Mouse (Mus musculus) C2C12 (cell line): ENCODE measurements around the gene Ttf1. TPM values are rescaled to one million over a fixed set of nuclear protein-coding genes. Genes with fewer than 3 reads are reported as not detected.
"Not testable (repeated sequence)": the region's sequence is repeated elsewhere in the genome, so short reads cannot be mapped to it uniquely, and the experiment has no call there.

Source experiments
- H3K27me3 ChIP-seq: one replicate; pipeline ENCODE4 v1.6.1; 2011; ENCODE audit not compliant: control insufficient read depth, insufficient read depth, insufficient read length
- H3K36me3 ChIP-seq: one replicate; pipeline ENCODE4 v1.6.1; 2011; ENCODE audit not compliant: control insufficient read depth, insufficient read depth
- H3K4me3 ChIP-seq: one replicate; pipeline ENCODE4 v1.5.1; 2011; ENCODE audit warnings: mild to moderate bottlenecking, control low read depth; ENCODE audit not compliant: poor library complexity, insufficient read depth, severe bottlenecking
- H3K79me2 ChIP-seq: one replicate; pipeline ENCODE4 v1.6.1; 2011; ENCODE audit not compliant: control insufficient read depth, insufficient read depth
- H3K79me3 ChIP-seq: one replicate; pipeline ENCODE4 v1.6.1; 2011; ENCODE audit warnings: low read depth, control low read depth
- H3ac ChIP-seq: one replicate; pipeline ENCODE3; 2011; ENCODE audit warnings: low read depth; ENCODE audit not compliant: control insufficient read depth, insufficient read length
- CEBPB ChIP-seq: IDR thresholded peaks from one replicate; pipeline ENCODE4 v1.6.1; 2011; ENCODE audit warnings: low read depth, mild to moderate bottlenecking, control low read depth, moderate library complexity
- CTCF ChIP-seq: IDR thresholded peaks from one replicate; pipeline ENCODE4 v1.5.1; 2011; ENCODE audit not compliant: control insufficient read depth, insufficient read depth, insufficient read length
- FOSL1 ChIP-seq: IDR thresholded peaks from one replicate; pipeline ENCODE4 v1.8.0; 2011; ENCODE audit warnings: mild to moderate bottlenecking, low read length; ENCODE audit not compliant: poor library complexity, insufficient read depth, severe bottlenecking
- MAX ChIP-seq: IDR thresholded peaks from one replicate; pipeline ENCODE4 v1.6.1; 2011; ENCODE audit warnings: mild to moderate bottlenecking, control low read depth
- MYOD1 ChIP-seq: IDR thresholded peaks from one replicate; pipeline ENCODE4 v1.6.1; 2011; ENCODE audit warnings: low read depth; ENCODE audit not compliant: control insufficient read depth, insufficient read length
- MYOG ChIP-seq: IDR thresholded peaks from one replicate; pipeline ENCODE4 v1.6.1; 2011; ENCODE audit not compliant: control insufficient read depth, insufficient read length; ENCODE audit errors: extremely low read depth
- USF1 ChIP-seq: IDR thresholded peaks from one replicate; pipeline ENCODE4 v1.6.1; 2011; ENCODE audit warnings: low read depth, mild to moderate bottlenecking, control low read depth, moderate library complexity
- polyA plus RNA-seq: library from polyadenylated mRNA; unstranded; fragments of >200 nt; fragmentation: generic; extraction: Trizol; gene quantifications from one replicate; pipeline ENCODE4 v1.2.1, GENCODE M21; 2012; ENCODE audit warnings: missing spikeins

Ttf1 gene
- polyA plus RNA-seq, 1 experiment, result 3.4 TPM

GRCm38 (mm10) chr2:29066410-29066809 lies 6.3 kb downstream of the Ttf1 start:
- Histone ChIP-seq H3K36me3 (peaks cover 55% of the 10 kb centered on the region), H3K79me3 (peaks cover 10% of the 10 kb centered on the region), H3K27me3 (no peaks in the 10 kb centered on the region), H3K79me2 (peaks cover 30% of the 10 kb centered on the region), H3ac (no peak overlapping the region), H3K4me3 (no peak overlapping the region)
- TF ChIP-seq CTCF (peak; percentile 16), CEBPB (no peak)

- Histone ChIP-seq H3K4me3 (no peak overlapping the region), H3K79me3 (no peaks in the 10 kb centered on the region), H3K36me3 (peaks cover 75% of the 10 kb centered on the region), H3ac (no peak overlapping the region), H3K27me3 (no peaks in the 10 kb centered on the region), H3K79me2 (no peaks in the 10 kb centered on the region)
- TF ChIP-seq MYOD1 (no peak), CEBPB (no peak), CTCF (no peak), MYOG (no peak), FOSL1 (no peak), USF1 (no peak), MAX (no peak)
These were observed 14.6 kb downstream of the Ttf1 start for GRCm38 (mm10) chr2:29074676-29075075.

- Histone ChIP-seq H3K27me3 (no peaks in the 10 kb centered on the region), H3K4me3 (no peak overlapping the region), H3ac (no peak overlapping the region), H3K79me2 (no peaks in the 10 kb centered on the region), H3K36me3 (peaks cover 76% of the 10 kb centered on the region), H3K79me3 (no peaks in the 10 kb centered on the region)
- TF ChIP-seq FOSL1, result no peak
- no peak for TF ChIP-seq USF1
- no peak for TF ChIP-seq MAX
- TF ChIP-seq CEBPB, result no peak
- TF ChIP-seq MYOG, result no peak
- no peak for TF ChIP-seq CTCF
- no peak for TF ChIP-seq MYOD1
These were observed 15.4 kb downstream of the Ttf1 start for GRCm38 (mm10) chr2:29075331-29076070.

GRCm38 (mm10) chr2:29076226-29076625 lies 16.2 kb downstream of the Ttf1 start:
- no peak for TF ChIP-seq FOSL1
- no peak for TF ChIP-seq CEBPB
- TF ChIP-seq MYOG, result no peak
- TF ChIP-seq MAX, result no peak
- no peak for TF ChIP-seq CTCF
- no peak for TF ChIP-seq USF1
- no peak for TF ChIP-seq MYOD1
- H3K27me3 ChIP-seq, result no peaks in the 10 kb centered on the region
- H3K4me3 ChIP-seq, result no peak overlapping the region
- H3K79me2 ChIP-seq, result no peaks in the 10 kb centered on the region
- H3K36me3 ChIP-seq, result peaks cover 76% of the 10 kb centered on the region
- H3K79me3 ChIP-seq, result no peaks in the 10 kb centered on the region
- H3ac ChIP-seq, result no peak overlapping the region

GRCm38 (mm10) chr2:29081965-29082364 lies 21.9 kb downstream of the Ttf1 start:
- H3K4me3 ChIP-seq, result no peak overlapping the region
- H3K79me2 ChIP-seq, result no peaks in the 10 kb centered on the region
- TF ChIP-seq MYOD1, result no peak
- no peak for TF ChIP-seq CEBPB
- TF ChIP-seq CTCF, result no peak
- TF ChIP-seq MAX, result no peak
- no peak for TF ChIP-seq USF1
- no peak for TF ChIP-seq FOSL1
- no peak for TF ChIP-seq MYOG
- H3ac ChIP-seq, result no peak overlapping the region
- no peaks in the 10 kb centered on the region for H3K27me3 ChIP-seq
- H3K36me3 ChIP-seq, result peaks cover 85% of the 10 kb centered on the region
- H3K79me3 ChIP-seq, result no peaks in the 10 kb centered on the region

GRCm38 (mm10) chr2:29086026-29086425 lies 26.0 kb downstream of the Ttf1 start:
- Histone ChIP-seq H3K79me3 (no peaks in the 10 kb centered on the region), H3K27me3 (no peaks in the 10 kb centered on the region), H3K4me3 (no peak overlapping the region), H3ac (no peak overlapping the region), H3K79me2 (no peaks in the 10 kb centered on the region), H3K36me3 (peaks cover 56% of the 10 kb centered on the region)
- TF ChIP-seq FOSL1, result no peak
- TF ChIP-seq MAX, result no peak
- no peak for TF ChIP-seq CTCF
- no peak for TF ChIP-seq MYOD1
- no peak for TF ChIP-seq CEBPB
- no peak for TF ChIP-seq USF1
- TF ChIP-seq MYOG, result no peak

- H3ac ChIP-seq, H3K27me3 ChIP-seq, H3K4me3 ChIP-seq, H3K79me3 ChIP-seq, H3K79me2 ChIP-seq: not testable (repeated sequence)
- H3K36me3 ChIP-seq, result peaks cover 25% of the 10 kb centered on the region
These were observed 29.2 kb downstream of the Ttf1 start for GRCm38 (mm10) chr2:29089276-29089675.
